Mouse (Mus musculus): ENCODE data around the gene Crip1.

DNA sequence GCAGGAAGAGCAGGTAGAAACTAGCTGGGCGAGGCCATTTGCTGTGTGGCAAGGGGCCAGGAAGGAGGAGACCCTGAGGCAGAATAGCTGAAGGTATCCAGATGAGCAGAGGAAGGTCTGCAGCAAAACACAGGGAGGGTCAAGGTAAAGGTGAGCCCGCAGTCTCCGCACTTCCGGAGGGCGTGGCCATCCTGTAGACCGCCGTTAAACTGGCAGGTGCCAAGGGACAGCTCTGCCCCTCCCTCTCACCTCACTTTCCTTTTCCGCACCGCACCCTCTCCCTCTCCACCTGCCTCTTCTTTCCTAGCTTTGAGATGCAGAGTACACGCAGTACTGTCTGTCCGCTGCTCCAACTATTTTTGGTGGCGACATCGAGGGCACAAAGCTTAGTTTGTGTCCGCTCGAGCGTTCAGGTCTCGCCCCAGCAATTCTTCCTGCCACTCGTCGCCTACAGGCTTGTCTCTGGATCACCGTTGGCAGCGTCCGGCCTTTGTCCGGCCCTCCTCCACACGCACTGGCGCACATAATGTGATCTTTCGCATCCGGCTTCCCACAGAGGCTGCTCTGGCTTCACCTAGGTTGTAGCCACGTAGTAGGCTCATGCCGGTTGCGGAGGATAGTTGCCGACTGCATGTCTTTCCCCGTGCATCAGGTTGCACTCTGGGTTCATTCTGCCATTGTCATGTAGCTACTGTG, 9.1 kb downstream of the Crip1 start:
- TF ChIP-seq CTCF (IDR thresholded peaks at IDR 0.05; ENCODE audit: low read depth, low read length) (no peak), TAL1 (conservative IDR thresholded peaks at IDR 0.05; ENCODE audit: low read depth, low read length) (no peak)
